ENCODE assay signal across 8 mouse cellular contexts in genomic region chr3:152190679-152191477, GRCm38 (mm10). TPM values are rescaled to one million over a fixed set of nuclear protein-coding genes. Genes with fewer than 3 reads are reported as not detected.
DNase-seq lines count a peak whose midpoint lies in the region; ATAC-seq and TF ChIP-seq lines count a peak whose summit lies in the region.

No protein-coding gene starts in this region.

- no peaks in the 10 kb centered on the region for H3K27me3 ChIP-seq in kidney, embryonic 16.5 days (ENCODE audit: insufficient read depth, low read length)
- no peaks in the 10 kb centered on the region for H3K27me3 ChIP-seq in heart, postnatal 0 days (ENCODE audit: control insufficient read depth, insufficient read depth, low read length)
- no peaks in the 10 kb centered on the region for H3K27me3 ChIP-seq in midbrain, embryonic 16.5 days (ENCODE audit: control insufficient read depth, insufficient read depth, low read depth, low read length)

- H3K4me3 ChIP-seq in kidney, embryonic 16.5 days (ENCODE audit: low read length), result peak overlapping the region; percentile 29
- peak overlapping the region; percentile 78 for H3K4me3 ChIP-seq in heart, postnatal 0 days (ENCODE audit: low read depth, low read length)
- no peak overlapping the region for H3K4me3 ChIP-seq in midbrain, embryonic 16.5 days (ENCODE audit: low read depth, low read length)

- H3K9me3 ChIP-seq in kidney, embryonic 16.5 days (ENCODE audit: low read length), result no peaks in the 10 kb centered on the region
- no peaks in the 10 kb centered on the region for H3K9me3 ChIP-seq in heart, postnatal 0 days (replicated peaks; ENCODE audit: control insufficient read depth, low read length)
- no peaks in the 10 kb centered on the region for H3K9me3 ChIP-seq in midbrain, embryonic 16.5 days (replicated peaks; ENCODE audit: control insufficient read depth, low read length, poor library complexity, severe bottlenecking)

- H3K27ac ChIP-seq in kidney, embryonic 16.5 days (ENCODE audit: low read length), result peak overlapping the region; percentile 50; the same call in 1 of the 2 replicates
- H3K27ac ChIP-seq in heart, postnatal 0 days (ENCODE audit: low read depth), result peak overlapping the region; percentile 81
- no peak overlapping the region for H3K27ac ChIP-seq in midbrain, embryonic 16.5 days (ENCODE audit: low read length)

- peaks cover 16% of the 10 kb centered on the region for H3K4me1 ChIP-seq in kidney, embryonic 16.5 days (ENCODE audit: insufficient read depth, low read length)
- H3K4me1 ChIP-seq in heart, postnatal 0 days (ENCODE audit: control insufficient read depth, insufficient read depth), result peaks cover 24% of the 10 kb centered on the region
- H3K4me1 ChIP-seq in midbrain, embryonic 16.5 days (ENCODE audit: control insufficient read depth, insufficient read depth, low read length), result peaks cover 18% of the 10 kb centered on the region

- no peak for ATAC-seq in kidney, embryonic 16.5 days (ENCODE audit: low FRiP score, low TSS enrichment)
- ATAC-seq in heart, postnatal 0 days (ENCODE audit: insufficient read depth, low read depth), result no peak
- no peak for ATAC-seq in midbrain, embryonic 16.5 days
- no peak for ATAC-seq in frontal cortex, adult (ENCODE audit: low TSS enrichment)

- WGBS in kidney, embryonic 16.5 days, result 74% methylated on average over 9 of the region's 9 CpGs
- 29% methylated on average over 9 of the region's 9 CpGs for WGBS in heart, postnatal 0 days
- 75% methylated on average over 9 of the region's 9 CpGs for WGBS in midbrain, embryonic 16.5 days

- H3K4me2 ChIP-seq in kidney, embryonic 16.5 days (replicated peaks; ENCODE audit: low read depth, low read length), result peak overlapping the region; percentile 41
- H3K4me2 ChIP-seq in heart, postnatal 0 days (ENCODE audit: low read depth, low read length), result peak overlapping the region; percentile 70
- peak overlapping the region; percentile 34; the same call in 1 of the 2 replicates for H3K4me2 ChIP-seq in midbrain, embryonic 16.5 days (ENCODE audit: low read length)

- H3K36me3 ChIP-seq in kidney, embryonic 16.5 days (ENCODE audit: insufficient read depth, low read length), result peaks cover 4% of the 10 kb centered on the region; the same call in 1 of the 2 replicates
- peaks cover 3% of the 10 kb centered on the region; the same call in 1 of the 2 replicates for H3K36me3 ChIP-seq in heart, postnatal 0 days (replicated peaks; ENCODE audit: control insufficient read depth, insufficient read depth, low read length)
- no peaks in the 10 kb centered on the region for H3K36me3 ChIP-seq in midbrain, embryonic 16.5 days (ENCODE audit: control insufficient read depth, insufficient read depth, low read length)

- TF ChIP-seq EP300 in heart, postnatal 0 days (IDR thresholded peaks at IDR 0.05; ENCODE audit: low read depth), result no peak

- intact Hi-C loops in gastrocnemius, postnatal 36 days (cut with DNase I), result loop anchor here (5.0 kb wide), 1 partner anchor 79 kb away; no protein-coding TSS in a partner anchor

- no peak for TF ChIP-seq CTCF in heart, postnatal 0 days (IDR thresholded peaks at IDR 0.05; ENCODE audit: low read depth)

- H3K9ac ChIP-seq in kidney, embryonic 16.5 days (replicated peaks; ENCODE audit: low read length), result peak overlapping the region; percentile 62
- H3K9ac ChIP-seq in heart, postnatal 0 days (replicated peaks; ENCODE audit: low read depth, low read length), result peak overlapping the region; percentile 77
- H3K9ac ChIP-seq in midbrain, embryonic 16.5 days (ENCODE audit: low read depth, low read length), result 0 out of 2 replicates have a peak overlapping the region, but pooled peaks have one; percentile 35

- DNase-seq in kidney, adult 18-20 months, result no peak
- DNase-seq in brain, adult 2 months (ENCODE audit: low read depth, low spot score), result peak; percentile 25
- no peak for DNase-seq in heart, postnatal 0 days (ENCODE audit: low spot score)
- DNase-seq in gastrocnemius, postnatal 36 days, result no peak
- no peak for DNase-seq in right cerebral cortex, postnatal 14 days

RNA-seq across cellular contexts. Expression of gene Dnajb4, which starts 19.2 kb away (rescaled TPM):
- polyA plus RNA-seq in kidney, embryonic 16.5 days (2015; fragmentation: Nextera tagmentation; extraction: Ambion mirVana), result 34.1 and 34.2 TPM in 2 replicates
- total RNA-seq in heart, postnatal 0 days (2014; rRNA removed; ENCODE audit: low replicate concordance), result 52.9 and 54.5 TPM in 2 replicates
- 60.1 TPM in 2 replicates for polyA plus RNA-seq in heart, postnatal 0 days (2015; fragmentation: Nextera tagmentation; extraction: Ambion mirVana)
- 48.8 and 52.5 TPM in 2 replicates for polyA plus RNA-seq in midbrain, embryonic 16.5 days (2015; fragmentation: Nextera tagmentation; extraction: Ambion mirVana)
- 10 to 100 TPM; 46.6 to 52.2 TPM for total RNA-seq in gastrocnemius, postnatal 36 days (2021)

RNA-seq across cellular contexts. Expression of gene Fubp1, which starts 19.3 kb away (rescaled TPM):
- polyA plus RNA-seq in kidney, embryonic 16.5 days (2015; fragmentation: Nextera tagmentation; extraction: Ambion mirVana), result 258 and 286 TPM in 2 replicates
- total RNA-seq in heart, postnatal 0 days (2014; rRNA removed; ENCODE audit: low replicate concordance), result 71.2 and 131 TPM in 2 replicates
- 72.9 and 80.7 TPM in 2 replicates for polyA plus RNA-seq in heart, postnatal 0 days (2015; fragmentation: Nextera tagmentation; extraction: Ambion mirVana)
- polyA plus RNA-seq in midbrain, embryonic 16.5 days (2015; fragmentation: Nextera tagmentation; extraction: Ambion mirVana), result 191 and 239 TPM in 2 replicates
- total RNA-seq in gastrocnemius, postnatal 36 days (2021), result 10 to 100 TPM; 21.5 to 30.1 TPM

RNA-seq across cellular contexts. Expression of gene Gipc2, which starts 24.8 kb away (rescaled TPM):
- polyA plus RNA-seq in kidney, embryonic 16.5 days (2015; fragmentation: Nextera tagmentation; extraction: Ambion mirVana), result 43.7 and 45.7 TPM in 2 replicates
- total RNA-seq in heart, postnatal 0 days (2014; rRNA removed; ENCODE audit: low replicate concordance), result not detected in 2 replicates
- 3.3 and 3.6 TPM in 2 replicates for polyA plus RNA-seq in heart, postnatal 0 days (2015; fragmentation: Nextera tagmentation; extraction: Ambion mirVana)
- polyA plus RNA-seq in midbrain, embryonic 16.5 days (2015; fragmentation: Nextera tagmentation; extraction: Ambion mirVana), result 13.6 and 16.2 TPM in 2 replicates
- under 1 TPM; 0.20 to 0.69 TPM for total RNA-seq in gastrocnemius, postnatal 36 days (2021)
